Mouse (Mus musculus): ENCODE results near the gene Galnt6.

Gene Galnt6

GRCm38 (mm10) chr15:100651610-100652009 is 77.6 kb downstream of the Galnt6 start:
- no peak for DNase-seq (ENCODE audit: low spot score)

GRCm38 (mm10) chr15:100650111-100650510 is 79.1 kb downstream of the Galnt6 start:
- no peak for DNase-seq (ENCODE audit: low spot score)

- no peak for DNase-seq (ENCODE audit: low spot score)
Measured at GRCm38 (mm10) chr15:100646161-100646560, 83.0 kb downstream of the Galnt6 start.

GRCm38 (mm10) chr15:100642451-100642850 is 86.7 kb downstream of the Galnt6 start:
- DNase-seq (ENCODE audit: low spot score): no peak
